Mouse (Mus musculus) forebrain, embryonic 14.5 days (tissue): ENCODE results near the gene Polrmt. TPM values are rescaled to one million over a fixed set of nuclear protein-coding genes. Genes with fewer than 3 reads are reported as not detected.

ENCODE experiments used
- polyA plus RNA-seq: library from polyadenylated mRNA; unstranded; fragments of >200 nt; fragmentation: Nextera tagmentation; extraction: Ambion mirVana; gene quantifications from 2 replicates; pipeline ENCODE4 v1.2.1, GENCODE M21; 2014

Polrmt gene
- polyA plus RNA-seq, 1 experiment from 2014 or later, result 32.1 TPM

Other genes with a start within 250 kb of the Polrmt start
- gene Plpp2, start 212.8 kb downstream of the Polrmt start, polyA plus RNA-seq, result 9.4 and 12.5 TPM in 2 replicates
- 35.3 and 43.7 TPM in 2 replicates for gene Mier2, start 191.4 kb downstream of the Polrmt start, polyA plus RNA-seq
- not detected in 2 replicates for gene Theg, start 159.2 kb downstream of the Polrmt start, polyA plus RNA-seq
- 0.46 and 0.52 TPM in 2 replicates for gene C2cd4c, start 132.6 kb downstream of the Polrmt start, polyA plus RNA-seq
- 5.9 and 6.5 TPM in 2 replicates for gene Shc2, start 108.7 kb downstream of the Polrmt start, polyA plus RNA-seq
- 0.14 and 0.17 TPM in 2 replicates for gene Odf3l2, start 100.8 kb downstream of the Polrmt start, polyA plus RNA-seq
- 1.1 and 1.2 TPM in 2 replicates for gene Madcam1, start 82.0 kb downstream of the Polrmt start, polyA plus RNA-seq
- 101 and 105 TPM in 2 replicates for gene Tpgs1, start 77.2 kb downstream of the Polrmt start, polyA plus RNA-seq
- 76.0 and 76.9 TPM in 2 replicates for gene Cdc34, start 64.4 kb downstream of the Polrmt start, polyA plus RNA-seq
- gene Gzmm, start 57.6 kb downstream of the Polrmt start, polyA plus RNA-seq, result 1.4 and 1.5 TPM in 2 replicates
- 725 and 788 TPM in 2 replicates for gene Bsg, start 42.1 kb downstream of the Polrmt start, polyA plus RNA-seq
- gene Hcn2, start 29.9 kb downstream of the Polrmt start, polyA plus RNA-seq, result 0.32 and 0.56 TPM in 2 replicates
- 0.28 and 0.38 TPM in 2 replicates for gene Fgf22, start 8.5 kb upstream of the Polrmt start, polyA plus RNA-seq
- 60.6 and 75.7 TPM in 2 replicates for gene Rnf126, start 20.4 kb upstream of the Polrmt start, polyA plus RNA-seq
- gene Fstl3, start 30.7 kb upstream of the Polrmt start, polyA plus RNA-seq, result 0.58 and 0.96 TPM in 2 replicates
- gene Prss57, start 44.4 kb upstream of the Polrmt start, polyA plus RNA-seq, result 0.37 TPM in 1 of 2 replicates, not detected in the other
- gene Palm, start 47.0 kb upstream of the Polrmt start, polyA plus RNA-seq, result 182 and 257 TPM in 2 replicates
- 0.41 and 0.51 TPM in 2 replicates for gene Misp, start 74.4 kb upstream of the Polrmt start, polyA plus RNA-seq
- 98.2 and 109 TPM in 2 replicates for gene Ptbp1, start 107.8 kb upstream of the Polrmt start, polyA plus RNA-seq
- gene Prtn3, start 127.9 kb upstream of the Polrmt start, polyA plus RNA-seq, result 16.9 and 17.1 TPM in 2 replicates
- gene Plppr3, start 128.1 kb upstream of the Polrmt start, polyA plus RNA-seq, result 224 and 298 TPM in 2 replicates
- 0.36 TPM in 1 of 2 replicates, not detected in the other for gene Elane, start 139.7 kb upstream of the Polrmt start, polyA plus RNA-seq
- gene Cfd, start 144.3 kb upstream of the Polrmt start, polyA plus RNA-seq, result not detected in 2 replicates
- gene Med16, start 162.3 kb upstream of the Polrmt start, polyA plus RNA-seq, result 40.5 and 47.6 TPM in 2 replicates
- gene Gm26602, start 164.3 kb upstream of the Polrmt start, polyA plus RNA-seq, result 6.0 and 21.9 TPM in 2 replicates
- gene Kiss1r, start 170.4 kb upstream of the Polrmt start, polyA plus RNA-seq, result 1.6 and 1.8 TPM in 2 replicates
- 175 and 197 TPM in 2 replicates for gene R3hdm4, start 174.6 kb upstream of the Polrmt start, polyA plus RNA-seq
- 1.1 and 2.3 TPM in 2 replicates for gene Arid3a, start 180.5 kb upstream of the Polrmt start, polyA plus RNA-seq
- 96.4 and 101 TPM in 2 replicates for gene Wdr18, start 213.6 kb upstream of the Polrmt start, polyA plus RNA-seq
- gene Grin3b, start 224.1 kb upstream of the Polrmt start, polyA plus RNA-seq, result 0.23 and 0.40 TPM in 2 replicates
- 10.5 and 13.4 TPM in 2 replicates for gene Tmem259, start 237.7 kb upstream of the Polrmt start, polyA plus RNA-seq
- 33.2 and 40.0 TPM in 2 replicates for gene Cnn2, start 242.0 kb upstream of the Polrmt start, polyA plus RNA-seq
- 2.1 and 3.1 TPM in 2 replicates for gene Abca7, start 249.9 kb upstream of the Polrmt start, polyA plus RNA-seq